16 mouse cellular contexts compared by ENCODE assay signal in the genomic region with DNA sequence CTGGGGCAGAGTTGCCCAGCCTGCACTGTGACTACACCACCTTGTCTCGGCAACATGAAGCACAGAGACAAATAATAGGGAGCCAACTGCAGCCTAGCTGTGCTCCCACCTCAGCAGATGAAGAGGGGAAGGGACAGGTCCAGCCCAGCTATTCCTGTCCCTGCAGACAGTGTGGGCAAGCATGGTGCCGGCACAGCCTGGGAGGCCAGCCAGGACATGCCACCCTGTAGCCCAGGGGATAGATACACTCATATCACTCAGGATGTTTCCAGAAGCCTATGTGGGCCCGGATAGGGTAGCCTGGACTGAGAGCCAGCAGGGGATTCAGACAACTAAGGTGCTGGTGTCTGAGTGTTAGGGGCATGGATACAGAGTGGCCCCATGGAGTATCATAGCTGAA.
"Had no signal": no experiment of that assay in that cellular context is flagged by ENCODE, and none has a peak within 500 bp of the region (broad histone marks: within the 10 kb centered on the region; RNA-seq: fewer than 3 reads in every experiment).

No protein-coding gene starts in this region.

- H3K4me2 ChIP-seq: liver, embryonic 13.5 days; lung, embryonic 15.5 days; midbrain, embryonic 12.5 days; neural tube, embryonic 13.5 days had no signal

- H3K27ac ChIP-seq: liver, embryonic 13.5 days; lung, embryonic 15.5 days; midbrain, embryonic 12.5 days; neural tube, embryonic 13.5 days had no signal

- DNase-seq: kidney, postnatal 10 days; kidney, postnatal 4 days; liver; liver, embryonic 13.5 days; liver, postnatal 0 days; lung, postnatal 14 days; retina, postnatal 1 day; right cerebral cortex, postnatal 4 days; spleen, adult 18-20 months; thymus, adult 18-20 months; thymus, postnatal 14 days had no signal

- H3K4me1 ChIP-seq: liver, embryonic 13.5 days; lung, embryonic 15.5 days; midbrain, embryonic 12.5 days; neural tube, embryonic 13.5 days had no signal

- H3K4me3 ChIP-seq: left cerebral cortex, adult 2 months; liver, embryonic 13.5 days; lung, embryonic 15.5 days; midbrain, embryonic 12.5 days; neural tube, embryonic 13.5 days had no signal

- H3K9me3 ChIP-seq: liver, embryonic 13.5 days; lung, embryonic 15.5 days; midbrain, embryonic 12.5 days; neural tube, embryonic 13.5 days had no signal

- ATAC-seq: liver, postnatal 0 days; midbrain, embryonic 16.5 days had no signal

- H3K9ac ChIP-seq: liver, embryonic 13.5 days; liver, postnatal 0 days; lung, embryonic 15.5 days; midbrain, embryonic 12.5 days; neural tube, embryonic 13.5 days had no signal

- H3K27me3 ChIP-seq: liver, embryonic 13.5 days; lung, embryonic 15.5 days; midbrain, embryonic 12.5 days; neural tube, embryonic 13.5 days had no signal
